Mouse (Mus musculus): ENCODE data around the gene Tbx19.

GRCm38 (mm10) chr1:165188806-165189580 is 28.4 kb upstream of the Tbx19 start:
- TF ChIP-seq CTCF (IDR thresholded peaks at IDR 0.05; ENCODE audit: borderline replicate concordance, insufficient read depth, low read length) = no peak
- TF ChIP-seq POLR2A (IDR thresholded peaks at IDR 0.05; ENCODE audit: low read depth, low read length) = no peak
